In genomic region chr17:63434081-63434480, GRCm38 (mm10) we compare ENCODE assay signal across 8 mouse cellular contexts.
A peak's percentile ranks its signal among the peaks of the same experiment; 100 is the strongest.
DNase-seq lines count a peak whose midpoint lies in the region; ATAC-seq and TF ChIP-seq lines count a peak whose summit lies in the region.
"Had no signal": no experiment of that assay in that cellular context is flagged by ENCODE, and none has a peak within 500 bp of the region (broad histone marks: within the 10 kb centered on the region; RNA-seq: fewer than 3 reads in every experiment).

No protein-coding gene starts in this region.

- no peaks in the 10 kb centered on the region for H3K27me3 ChIP-seq in heart, embryonic 10.5 days (ENCODE audit: insufficient read depth, poor library complexity, severe bottlenecking)
- no peaks in the 10 kb centered on the region for H3K27me3 ChIP-seq in lung, postnatal 0 days (replicated peaks; ENCODE audit: insufficient read depth, low read length)
- H3K27me3 ChIP-seq: megakaryocyte, embryonic 14.5 days had no signal

- H3K4me1 ChIP-seq in heart, embryonic 10.5 days, result peaks cover 10% of the 10 kb centered on the region; the same call in 1 of the 2 replicates
- no peaks in the 10 kb centered on the region for H3K4me1 ChIP-seq in lung, postnatal 0 days (ENCODE audit: insufficient read depth, low read depth, low read length)

- intact Hi-C loops in heart, postnatal 14 days (cut with DNase I), result loop anchor here (1.0 kb wide), 1 partner anchor 34 kb away; no protein-coding TSS in a partner anchor

- H3K4me3 ChIP-seq in heart, embryonic 10.5 days, result no peak overlapping the region
- H3K4me3 ChIP-seq in lung, postnatal 0 days (ENCODE audit: low read depth, low read length), result no peak overlapping the region
- H3K4me3 ChIP-seq: megakaryocyte, embryonic 14.5 days had no signal

- ATAC-seq in lung, postnatal 0 days, result no peak

- TF ChIP-seq POLR2A in brain, embryonic 14.5 days (IDR thresholded peaks at IDR 0.05; ENCODE audit: borderline replicate concordance, extremely low read depth, insufficient read depth, insufficient read length, poor library complexity, severe bottlenecking), result no peak

- TF ChIP-seq EP300 in lung, postnatal 0 days (IDR thresholded peaks at IDR 0.05), result no peak

- H3K9me3 ChIP-seq in heart, embryonic 10.5 days, result no peaks in the 10 kb centered on the region
- H3K9me3 ChIP-seq in lung, postnatal 0 days (ENCODE audit: low read length), result no peaks in the 10 kb centered on the region
- H3K9me3 ChIP-seq: megakaryocyte, embryonic 14.5 days had no signal

- H3K27ac ChIP-seq in heart, embryonic 10.5 days, result no peak overlapping the region
- no peak overlapping the region for H3K27ac ChIP-seq in lung, postnatal 0 days (ENCODE audit: low read length)

- WGBS in heart, embryonic 10.5 days, result 47% methylated on average over 6 of the region's 6 CpGs
- 51% methylated on average over 6 of the region's 6 CpGs for WGBS in lung, postnatal 0 days

- no peak overlapping the region for H3K9ac ChIP-seq in lung, postnatal 0 days (replicated peaks; ENCODE audit: low read depth)

- peak; percentile 69 for TF ChIP-seq CTCF in lung, postnatal 0 days (IDR thresholded peaks at IDR 0.05)
- peak; percentile 23; the same call in 1 of the 2 replicates for TF ChIP-seq CTCF in brain, embryonic 14.5 days (IDR thresholded peaks at IDR 0.05; ENCODE audit: borderline replicate concordance, extremely low read depth, insufficient read depth, insufficient read length)

- no peaks in the 10 kb centered on the region for H3K36me3 ChIP-seq in heart, embryonic 10.5 days
- no peaks in the 10 kb centered on the region for H3K36me3 ChIP-seq in lung, postnatal 0 days (ENCODE audit: insufficient read depth, low read length)

- no peak overlapping the region for H3K4me2 ChIP-seq in lung, postnatal 0 days (replicated peaks; ENCODE audit: low read depth, low read length)

- DNase-seq in heart, postnatal 14 days, result peak; percentile 40 to 57
- DNase-seq in heart, embryonic 10.5 days (ENCODE audit: low spot score), result no peak
- peak; percentile 79 for DNase-seq in lung, postnatal 0 days (ENCODE audit: low spot score)
- DNase-seq in lung, adult 18-20 months, result no peak
- DNase-seq in brain, embryonic 14.5 days (ENCODE audit: low read depth), result peak; percentile 86
- peak; percentile 37 for DNase-seq in mesoderm, embryonic 11.5 days (ENCODE audit: low read depth, low spot score)
- DNase-seq in c-Kit-positive CD71-positive TER-119-positive erythroid progenitor cells, embryonic 14.5 days (ENCODE audit: low spot score), result no peak

Comparison
In these comparisons a context has a peak if more than half of its experiments do, and no peak if none do; other contexts are left out.
1. DNase-seq: peak in heart, postnatal 14 days (2 of 2), lung, postnatal 0 days (single experiment), brain, embryonic 14.5 days (single experiment) and mesoderm, embryonic 11.5 days (single experiment); none in heart, embryonic 10.5 days (single experiment), lung, adult 18-20 months (0 of 2) and c-Kit-positive CD71-positive TER-119-positive erythroid progenitor cells, embryonic 14.5 days (single experiment).